Mouse (Mus musculus) small intestine, adult 2 months (tissue): ENCODE data around the gene S100a13.

ENCODE experiments used
- CTCF ChIP-seq: fragments of 200-500 bp; IDR thresholded peaks from 2 replicates; pipeline ENCODE4 v1.5.1; 2012; ENCODE audit warnings: low read depth, mild to moderate bottlenecking, control low read depth, inconsistent platforms, low read length, moderate library complexity, mixed read lengths; ENCODE audit not compliant: insufficient replicate concordance, insufficient read length; ENCODE audit errors: extremely low read depth
- POLR2A ChIP-seq: fragments of 200-500 bp; IDR thresholded peaks from 2 replicates; pipeline ENCODE4 v1.6.1; 2012; ENCODE audit warnings: low read depth, mild to moderate bottlenecking, control low read depth, inconsistent platforms, low read length, moderate library complexity

- no peak; the same call in 1 of the 2 replicates for TF ChIP-seq POLR2A
- TF ChIP-seq CTCF = peak; percentile 23; the same call in 1 of the 2 replicates
These were observed at the start of gene S100a13, which contains the start of gene S100a1 for GRCm38 (mm10) chr3:90513796-90514590.
